Mouse (Mus musculus) lung, embryonic 15.5 days (tissue): ENCODE measurements around the gene Ccdc167. TPM values are rescaled to one million over a fixed set of nuclear protein-coding genes. Genes with fewer than 3 reads are reported as not detected.

Experiments
- ATAC-seq: fragments of 200-750 bp; cut with Nextera tagmentation; 2 replicates; pipeline ENCODE4 v1.8.0; 2017; ENCODE audit warnings: moderate number of reproducible peaks, borderline replicate concordance; ENCODE audit not compliant: low FRiP score, low TSS enrichment; ENCODE audit errors: extremely low read depth
- H3K27ac ChIP-seq: fragments of 300-500 bp; sonication (generic); 2 replicates; pipeline ENCODE4 v1.5.1; 2015; ENCODE audit warnings: moderate library complexity, mild to moderate bottlenecking, inconsistent platforms
- H3K27me3 ChIP-seq: fragments of 300-500 bp; sonication (generic); 2 replicates; pipeline ENCODE4 v1.6.1; 2015; ENCODE audit warnings: inconsistent platforms
- H3K36me3 ChIP-seq: fragments of 300-500 bp; sonication (generic); 2 replicates; pipeline ENCODE4 v1.6.1; 2015; ENCODE audit warnings: inconsistent platforms
- H3K4me1 ChIP-seq: fragments of 300-500 bp; sonication (generic); 2 replicates; pipeline ENCODE4 v1.6.1; 2015; ENCODE audit warnings: inconsistent platforms
- H3K4me2 ChIP-seq: fragments of 300-500 bp; sonication (generic); 2 replicates; pipeline ENCODE4 v1.6.1; 2015; ENCODE audit warnings: inconsistent platforms, mild to moderate bottlenecking, moderate library complexity
- H3K4me3 ChIP-seq: fragments of 300-500 bp; sonication (generic); 2 replicates; pipeline ENCODE4 v1.5.1; 2015; ENCODE audit warnings: mild to moderate bottlenecking, inconsistent platforms
- H3K9ac ChIP-seq: fragments of 300-500 bp; sonication (generic); 2 replicates; pipeline ENCODE4 v1.6.1; 2015; ENCODE audit warnings: inconsistent platforms
- H3K9me3 ChIP-seq: fragments of 300-500 bp; sonication (generic); 2 replicates; pipeline ENCODE4 v1.6.1; 2016; ENCODE audit warnings: inconsistent platforms
- WGBS: fragments of 180-500 bp; shearing (Covaris S2); methylation state at CpG from one replicate; pipeline ENCODE4 v1.1.7; 2015; 5-methylcytosine and 5-hydroxymethylcytosine counted together
- polyA plus RNA-seq: library from polyadenylated mRNA; unstranded; fragments of >200 nt; fragmentation: Nextera tagmentation; extraction: Ambion mirVana; gene quantifications from 2 replicates; pipeline ENCODE4 v1.2.1, GENCODE M21; 2015

Gene Ccdc167
- polyA plus RNA-seq, 1 experiment from 2014 or later, result 14.6 TPM

GRCm38 (mm10) chr17:29698421-29698820 is 18.4 kb downstream of the Ccdc167 start:
- Histone ChIP-seq H3K27ac (no peak overlapping the region), H3K27me3 (no peaks in the 10 kb centered on the region), H3K9me3 (no peaks in the 10 kb centered on the region), H3K4me1 (no peaks in the 10 kb centered on the region), H3K4me3 (no peak overlapping the region), H3K9ac (no peak overlapping the region), H3K36me3 (peaks cover 93% of the 10 kb centered on the region), H3K4me2 (no peak overlapping the region)
- whole genome bisulfite sequencing, result 83% methylated on average over 6 of the region's 6 CpGs
- ATAC-seq, result no peak

GRCm38 (mm10) chr17:29696940-29697339 is 19.9 kb downstream of the Ccdc167 start:
- Histone ChIP-seq H3K27me3 (no peaks in the 10 kb centered on the region), H3K27ac (no peak overlapping the region), H3K9ac (no peak overlapping the region), H3K4me3 (no peak overlapping the region), H3K9me3 (no peaks in the 10 kb centered on the region), H3K36me3 (peaks cover 79% of the 10 kb centered on the region), H3K4me2 (no peak overlapping the region), H3K4me1 (no peaks in the 10 kb centered on the region)
- ATAC-seq, result no peak
- WGBS, result 93% methylated on average over 8 of the region's 8 CpGs

GRCm38 (mm10) chr17:29694516-29694915 is 22.3 kb downstream of the Ccdc167 start:
- H3K9ac ChIP-seq, result no peak overlapping the region

GRCm38 (mm10) chr17:29693571-29693970 is 23.3 kb downstream of the Ccdc167 start:
- ATAC-seq, result no peak
- H3K9me3 ChIP-seq, result no peaks in the 10 kb centered on the region
- WGBS, result 73% methylated on average over 2 of the region's 2 CpGs

More at GRCm38 (mm10) chr17:29694516-29694915, 22.3 kb downstream of the Ccdc167 start:
- Histone ChIP-seq H3K4me1 (no peaks in the 10 kb centered on the region), H3K27me3 (no peaks in the 10 kb centered on the region), H3K36me3 (peaks cover 78% of the 10 kb centered on the region), H3K4me2 (no peak overlapping the region), H3K27ac (no peak overlapping the region), H3K4me3 (no peak overlapping the region), H3K9me3 (no peaks in the 10 kb centered on the region)
- no peak for ATAC-seq
- 86% methylated on average over 4 of the region's 4 CpGs for WGBS

GRCm38 (mm10) chr17:29692827-29693226 is 24.0 kb downstream of the Ccdc167 start:
- no peak overlapping the region for H3K27ac ChIP-seq
- peaks cover 72% of the 10 kb centered on the region for H3K36me3 ChIP-seq
- WGBS, result 82% methylated on average over 2 of the region's 2 CpGs

More at GRCm38 (mm10) chr17:29693571-29693970, 23.3 kb downstream of the Ccdc167 start:
- peaks cover 73% of the 10 kb centered on the region for H3K36me3 ChIP-seq
- H3K27me3 ChIP-seq, result no peaks in the 10 kb centered on the region
- H3K4me1 ChIP-seq, result no peaks in the 10 kb centered on the region
- H3K9ac ChIP-seq, result no peak overlapping the region
- H3K4me2 ChIP-seq, result no peak overlapping the region
- no peak overlapping the region for H3K27ac ChIP-seq
- no peak overlapping the region for H3K4me3 ChIP-seq

GRCm38 (mm10) chr17:29690257-29690656 is 26.6 kb downstream of the Ccdc167 start:
- Histone ChIP-seq H3K27ac (no peak overlapping the region), H3K36me3 (peaks cover 76% of the 10 kb centered on the region)
- WGBS, result 76% methylated on average over 6 of the region's 6 CpGs

More at GRCm38 (mm10) chr17:29692827-29693226, 24.0 kb downstream of the Ccdc167 start:
- no peak for ATAC-seq
- Histone ChIP-seq H3K9ac (no peak overlapping the region), H3K4me2 (no peak overlapping the region), H3K9me3 (no peaks in the 10 kb centered on the region), H3K27me3 (no peaks in the 10 kb centered on the region), H3K4me1 (no peaks in the 10 kb centered on the region), H3K4me3 (no peak overlapping the region)

GRCm38 (mm10) chr17:29688610-29689009 is 28.2 kb downstream of the Ccdc167 start:
- WGBS, result 93% methylated on average over 10 of the region's 10 CpGs
- H3K9me3 ChIP-seq, result no peaks in the 10 kb centered on the region
- no peak overlapping the region for H3K4me2 ChIP-seq
- H3K9ac ChIP-seq, result no peak overlapping the region
- no peak overlapping the region for H3K27ac ChIP-seq
- no peaks in the 10 kb centered on the region for H3K4me1 ChIP-seq
- ATAC-seq, result no peak
- no peak overlapping the region for H3K4me3 ChIP-seq
- H3K27me3 ChIP-seq, result no peaks in the 10 kb centered on the region
- H3K36me3 ChIP-seq, result peaks cover 77% of the 10 kb centered on the region

More at GRCm38 (mm10) chr17:29690257-29690656, 26.6 kb downstream of the Ccdc167 start:
- Histone ChIP-seq H3K4me1 (no peaks in the 10 kb centered on the region), H3K9me3 (no peaks in the 10 kb centered on the region), H3K4me2 (no peak overlapping the region), H3K4me3 (no peak overlapping the region), H3K27me3 (no peaks in the 10 kb centered on the region), H3K9ac (no peak overlapping the region)
- no peak for ATAC-seq

GRCm38 (mm10) chr17:29687373-29687772 is 29.5 kb downstream of the Ccdc167 start:
- Histone ChIP-seq H3K9ac (no peak overlapping the region), H3K27ac (no peak overlapping the region), H3K36me3 (peaks cover 84% of the 10 kb centered on the region), H3K4me2 (no peak overlapping the region), H3K27me3 (no peaks in the 10 kb centered on the region), H3K4me1 (no peaks in the 10 kb centered on the region), H3K9me3 (no peaks in the 10 kb centered on the region), H3K4me3 (no peak overlapping the region)
- no peak for ATAC-seq
- 81% methylated on average over 6 of the region's 6 CpGs for WGBS

- no peaks in the 10 kb centered on the region for H3K4me1 ChIP-seq
- H3K9ac ChIP-seq, result no peak overlapping the region
- no peak overlapping the region for H3K4me3 ChIP-seq
- no peak overlapping the region for H3K27ac ChIP-seq
- H3K27me3 ChIP-seq, result no peaks in the 10 kb centered on the region
- no peaks in the 10 kb centered on the region for H3K9me3 ChIP-seq
- no peak for ATAC-seq
- whole genome bisulfite sequencing, result 97% methylated on average over 5 of the region's 5 CpGs
- H3K36me3 ChIP-seq, result peaks cover 87% of the 10 kb centered on the region
- H3K4me2 ChIP-seq, result no peak overlapping the region
Observed at GRCm38 (mm10) chr17:29686771-29687170, 30.1 kb downstream of the Ccdc167 start.

- Histone ChIP-seq H3K9me3 (no peaks in the 10 kb centered on the region), H3K9ac (no peak overlapping the region), H3K4me3 (no peak overlapping the region), H3K27ac (no peak overlapping the region), H3K27me3 (no peaks in the 10 kb centered on the region), H3K4me2 (no peak overlapping the region), H3K4me1 (peaks cover 13% of the 10 kb centered on the region; the same call in 1 of the 2 replicates), H3K36me3 (peaks cover 85% of the 10 kb centered on the region)
- WGBS, result 82% methylated on average over 4 of the region's 4 CpGs
- ATAC-seq, result no peak
Observed at GRCm38 (mm10) chr17:29684275-29684674, 32.6 kb downstream of the Ccdc167 start.

GRCm38 (mm10) chr17:29683127-29683526 is 33.7 kb downstream of the Ccdc167 start:
- H3K4me1 ChIP-seq, result peaks cover 16% of the 10 kb centered on the region; the same call in 1 of the 2 replicates
- ATAC-seq, result no peak
- H3K36me3 ChIP-seq, result peaks cover 78% of the 10 kb centered on the region
- no peak overlapping the region for H3K9ac ChIP-seq
- no peak overlapping the region for H3K4me3 ChIP-seq
- no peak overlapping the region for H3K27ac ChIP-seq
- H3K9me3 ChIP-seq, result no peaks in the 10 kb centered on the region
- 71% methylated on average over 2 of the region's 2 CpGs for WGBS
- H3K27me3 ChIP-seq, result no peaks in the 10 kb centered on the region
- H3K4me2 ChIP-seq, result no peak overlapping the region

- Histone ChIP-seq H3K9me3 (no peaks in the 10 kb centered on the region), H3K27ac (no peak overlapping the region), H3K9ac (no peak overlapping the region), H3K4me1 (peaks cover 16% of the 10 kb centered on the region; the same call in 1 of the 2 replicates), H3K4me3 (no peak overlapping the region), H3K27me3 (no peaks in the 10 kb centered on the region), H3K4me2 (no peak overlapping the region), H3K36me3 (peaks cover 71% of the 10 kb centered on the region)
- WGBS, result 93% methylated on average over 7 of the region's 7 CpGs
- ATAC-seq, result no peak
Observed at GRCm38 (mm10) chr17:29682261-29682660, 34.6 kb downstream of the Ccdc167 start.

- H3K36me3 ChIP-seq, result peaks cover 68% of the 10 kb centered on the region
Observed at GRCm38 (mm10) chr17:29681669-29682068, 35.2 kb downstream of the Ccdc167 start.

More at GRCm38 (mm10) chr17:29681669-29682068, 35.2 kb downstream of the Ccdc167 start:
- no peaks in the 10 kb centered on the region for H3K27me3 ChIP-seq
- WGBS, result 92% methylated on average over 9 of the region's 9 CpGs
- no peak overlapping the region for H3K4me2 ChIP-seq
- ATAC-seq, result no peak
- no peak overlapping the region for H3K9ac ChIP-seq
- H3K4me3 ChIP-seq, result no peak overlapping the region
- no peaks in the 10 kb centered on the region for H3K9me3 ChIP-seq
- no peak overlapping the region for H3K27ac ChIP-seq
- H3K4me1 ChIP-seq, result peaks cover 16% of the 10 kb centered on the region; the same call in 1 of the 2 replicates
